Mouse (Mus musculus): ENCODE measurements around the gene E430018J23Rik.

DNA sequence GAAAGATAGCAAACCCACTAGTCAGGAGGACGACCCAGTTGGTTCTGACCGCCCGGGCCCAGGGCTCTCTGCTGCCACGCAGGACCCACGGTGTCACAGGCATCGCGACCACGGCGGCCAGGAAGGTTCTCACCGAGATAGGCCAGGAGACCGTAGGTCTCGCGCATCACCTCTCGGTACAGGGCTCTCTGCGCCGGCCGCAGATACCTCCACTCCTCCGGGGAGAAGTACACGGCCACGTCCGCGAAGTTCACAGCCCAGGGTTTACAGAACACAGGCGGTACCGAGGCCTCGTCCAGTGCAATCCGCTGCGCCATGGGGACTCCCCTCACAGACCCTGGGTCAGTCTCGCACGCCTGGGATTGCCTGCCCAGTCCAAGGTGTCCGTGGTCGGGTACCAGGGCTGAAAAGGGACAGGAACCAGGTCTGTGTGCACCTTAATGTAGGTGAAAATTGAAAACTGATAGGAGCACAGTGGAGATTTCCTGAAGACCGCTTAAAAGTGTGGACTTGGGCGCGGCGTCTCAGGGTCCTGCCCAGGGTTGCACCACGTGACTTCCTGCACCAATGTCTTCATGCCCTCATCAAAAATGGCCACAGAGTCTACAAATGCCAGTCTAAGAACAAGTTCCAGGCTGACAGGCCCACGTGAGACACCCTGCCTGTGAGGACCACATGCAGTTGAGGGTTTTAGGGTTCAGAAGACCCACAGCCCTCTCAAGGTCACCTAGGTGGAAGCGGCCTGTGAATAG lies 6.6 kb downstream of the E430018J23Rik start, which contains the start of gene 9130019O22Rik:
- TF ChIP-seq CTCF (IDR thresholded peaks at IDR 0.05; ENCODE audit: insufficient read depth, low read length): no peak
- peak; percentile 72; the same call in 1 of the 2 replicates for TF ChIP-seq POLR2A (IDR thresholded peaks at IDR 0.05; ENCODE audit: borderline replicate concordance, extremely low read depth, low read depth, low read length)
